Mouse (Mus musculus) megakaryocyte-erythroid progenitor cell, adult 5-6 weeks (primary cell): ENCODE results near the gene Ppard. TPM values are rescaled to one million over a fixed set of nuclear protein-coding genes. Genes with fewer than 3 reads are reported as not detected.
"Not testable (repeated sequence)": the region's sequence is repeated elsewhere in the genome, so short reads cannot be mapped to it uniquely, and the experiment has no call there.

ENCODE experiments used
- ATAC-seq: replicated peaks from 2 replicates; pipeline ENCODE4 v1.8.0; 2016; ENCODE audit warnings: mild to moderate bottlenecking, inconsistent platforms; ENCODE audit not compliant: severe bottlenecking, poor library complexity, low FRiP score, low TSS enrichment
- total RNA-seq, 2 experiments: library from RNA; stranded (forward) in 1 of 2; stranded (reverse) in 1 of 2; fragments of 200-1000, 215-1000 nt in 1 of 2; fragments of >200 nt in 1 of 2; fragmentation: Nextera tagmentation in 1 of 2; gene quantifications; 2 replicates each; pipeline ENCODE4 v1.2.3; 2014 to 2017

Ppard gene
- total RNA-seq, 2 experiments from 2014 or later, result 2.0 to 7.6 TPM

DNA sequence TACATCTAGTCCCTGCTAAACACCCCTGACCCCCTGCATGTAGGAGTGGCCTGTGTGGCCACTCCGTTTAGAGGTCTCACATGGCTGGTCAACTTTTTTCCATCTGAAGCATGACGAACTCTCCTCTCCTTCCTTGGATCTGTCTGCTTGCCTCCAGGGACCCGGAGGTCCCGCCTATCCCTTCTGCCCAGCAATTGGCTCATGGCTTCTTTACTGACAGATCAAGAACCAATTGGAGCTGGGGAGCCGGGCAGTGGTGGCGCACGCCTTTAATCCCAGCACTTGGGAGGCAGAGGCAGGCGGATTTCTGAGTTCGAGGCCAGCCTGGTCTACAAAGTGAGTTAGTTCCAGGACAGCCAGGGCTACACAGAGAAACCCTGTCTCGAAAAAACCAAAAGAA, 10.0 kb upstream of the Ppard start:
- not testable (repeated sequence) for ATAC-seq

DNA sequence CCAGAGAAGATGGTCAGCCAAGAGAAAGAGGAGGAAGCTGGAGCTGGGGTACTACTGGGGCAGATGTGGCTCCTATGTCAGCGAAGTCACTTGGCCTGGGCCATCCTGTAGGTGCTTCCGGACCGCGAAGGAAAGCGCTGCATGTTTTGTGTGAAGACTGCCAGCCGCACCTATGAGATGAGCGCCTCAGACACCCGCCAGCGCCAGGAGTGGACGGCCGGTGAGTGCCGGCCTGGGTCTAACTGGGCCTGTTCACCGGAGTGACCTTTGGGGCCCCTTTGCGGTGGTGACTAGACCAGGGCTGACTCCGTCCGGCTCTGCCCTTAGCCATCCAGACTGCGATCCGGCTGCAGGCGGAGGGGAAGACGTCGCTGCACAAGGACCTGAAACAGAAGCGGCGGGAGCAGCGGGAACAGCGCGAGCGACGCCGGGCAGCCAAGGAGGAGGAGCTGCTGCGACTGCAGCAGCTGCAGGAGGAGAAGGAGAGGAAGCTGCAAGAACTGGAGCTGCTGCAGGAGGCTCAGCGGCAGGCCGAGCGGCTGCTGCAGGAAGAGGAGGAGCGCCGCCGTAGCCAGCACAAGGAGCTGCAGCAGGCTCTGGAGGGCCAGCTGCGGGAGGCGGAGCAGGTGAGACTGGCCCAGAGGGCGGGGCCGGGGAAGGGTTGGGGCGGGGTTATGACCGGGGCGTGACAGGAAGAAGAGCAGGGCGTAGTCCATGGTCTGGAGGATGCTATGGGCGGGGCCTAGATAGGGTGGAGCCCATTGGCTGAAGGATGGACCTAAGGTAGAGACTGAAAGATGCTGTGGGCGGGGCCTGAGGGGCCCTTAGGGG, 8.7 kb upstream of the Ppard start:
- peak; percentile 86 for ATAC-seq

- ATAC-seq, result no peak
Observed at GRCm38 (mm10) chr17:28224615-28225014, 7.9 kb upstream of the Ppard start.

DNA sequence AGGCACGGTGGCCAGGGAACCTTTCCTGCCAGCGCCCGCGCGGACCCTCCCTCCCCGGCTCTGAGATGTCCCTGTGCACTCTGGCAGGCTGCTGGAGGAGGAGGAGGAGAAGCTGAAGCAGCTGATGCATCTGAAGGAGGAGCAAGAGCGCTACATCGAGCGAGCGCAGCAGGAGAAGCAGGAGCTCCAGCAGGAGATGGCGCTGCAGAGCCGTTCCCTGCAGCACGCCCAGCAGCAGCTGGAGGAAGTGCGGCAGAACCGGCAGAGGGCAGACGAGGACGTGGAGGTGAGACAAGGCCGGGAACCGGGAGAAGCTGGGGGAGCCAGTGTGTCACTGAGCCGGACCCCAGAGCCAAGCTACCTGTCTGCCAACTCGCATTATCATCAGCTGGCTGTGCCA, 6.5 kb upstream of the Ppard start:
- ATAC-seq, result peak; percentile 84

- ATAC-seq, result no peak
Observed at GRCm38 (mm10) chr17:28230486-28230885, 2.0 kb upstream of the Ppard start.

- ATAC-seq, result no peak
Observed at GRCm38 (mm10) chr17:28231026-28231736, 1.3 kb upstream of the Ppard start.

- no peak for ATAC-seq
Observed at GRCm38 (mm10) chr17:28233091-28233731, 711 bp downstream of the Ppard start.

DNA sequence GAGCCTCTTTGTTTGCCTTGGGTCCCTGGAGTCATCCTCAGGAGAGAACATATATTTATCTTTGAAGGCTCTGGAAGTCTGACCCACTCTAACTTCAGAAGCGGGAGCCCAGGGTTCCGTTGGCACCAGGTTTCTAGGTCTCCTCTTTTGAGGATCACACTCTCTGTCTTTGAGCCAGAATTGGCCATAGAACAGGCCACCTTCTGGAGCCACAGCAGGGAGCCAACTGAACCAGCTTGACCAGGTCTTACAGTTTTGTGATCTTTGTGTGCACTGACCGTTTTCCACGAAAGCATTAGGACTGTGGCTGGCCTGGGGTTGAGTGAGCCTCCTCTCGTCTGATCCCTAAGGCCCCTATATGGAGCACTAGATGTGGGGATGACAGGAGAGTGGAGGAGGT, 2.1 kb downstream of the Ppard start:
- no peak for ATAC-seq

- ATAC-seq, result no peak
Observed at GRCm38 (mm10) chr17:28235982-28236635, 3.6 kb downstream of the Ppard start.

- no peak for ATAC-seq
Observed at GRCm38 (mm10) chr17:28236636-28237015, 4.1 kb downstream of the Ppard start.

DNA sequence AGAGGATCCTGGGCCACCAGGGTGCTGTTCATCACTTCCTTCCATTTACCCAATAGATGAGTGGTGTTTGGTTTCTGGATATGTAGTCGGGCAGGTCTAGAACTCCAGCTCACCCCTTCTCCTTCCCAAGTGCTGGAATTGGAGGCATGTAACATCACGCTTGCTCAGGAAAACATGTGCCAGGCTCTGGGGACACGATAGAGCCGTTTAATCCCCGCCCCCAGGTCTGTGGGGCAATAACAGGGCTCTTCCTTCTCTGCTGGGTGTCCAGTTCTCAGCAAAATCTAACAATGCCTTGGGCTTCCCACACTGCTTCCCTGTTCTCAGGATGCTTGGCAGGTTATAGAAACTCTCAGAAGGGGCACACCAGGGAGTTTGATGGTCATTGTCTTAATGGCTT, 4.9 kb downstream of the Ppard start:
- ATAC-seq, result no peak

GRCm38 (mm10) chr17:28237874-28238273, 5.4 kb downstream of the Ppard start:
- ATAC-seq, result 0 out of 2 replicates have a peak, but pooled peaks have one; percentile 20

GRCm38 (mm10) chr17:28240846-28241245, 8.3 kb downstream of the Ppard start:
- no peak for ATAC-seq

- ATAC-seq, result no peak
Observed at GRCm38 (mm10) chr17:28242296-28242695, 9.8 kb downstream of the Ppard start.

GRCm38 (mm10) chr17:28244214-28244613, 11.7 kb downstream of the Ppard start:
- no peak for ATAC-seq

DNA sequence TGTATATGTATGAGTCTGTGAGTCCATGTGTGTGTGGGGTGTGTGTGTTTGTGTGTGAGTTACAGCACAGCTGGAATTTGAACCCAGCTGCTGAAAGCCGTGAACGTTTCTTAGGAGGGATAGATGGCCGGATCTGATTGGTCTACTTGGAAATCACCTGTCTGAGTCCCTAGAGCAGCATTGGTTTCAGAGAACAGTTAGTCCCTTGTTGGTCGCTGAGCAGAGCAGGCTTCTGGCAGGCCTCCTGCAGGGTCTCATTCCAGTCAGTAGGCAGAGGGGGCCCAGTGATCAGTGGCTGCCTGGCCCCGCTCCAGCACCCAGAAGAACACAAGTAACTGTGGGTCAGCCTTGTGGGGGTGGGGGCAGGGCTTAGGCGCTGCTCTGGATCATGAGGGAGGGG, 12.2 kb downstream of the Ppard start:
- ATAC-seq, result no peak

DNA sequence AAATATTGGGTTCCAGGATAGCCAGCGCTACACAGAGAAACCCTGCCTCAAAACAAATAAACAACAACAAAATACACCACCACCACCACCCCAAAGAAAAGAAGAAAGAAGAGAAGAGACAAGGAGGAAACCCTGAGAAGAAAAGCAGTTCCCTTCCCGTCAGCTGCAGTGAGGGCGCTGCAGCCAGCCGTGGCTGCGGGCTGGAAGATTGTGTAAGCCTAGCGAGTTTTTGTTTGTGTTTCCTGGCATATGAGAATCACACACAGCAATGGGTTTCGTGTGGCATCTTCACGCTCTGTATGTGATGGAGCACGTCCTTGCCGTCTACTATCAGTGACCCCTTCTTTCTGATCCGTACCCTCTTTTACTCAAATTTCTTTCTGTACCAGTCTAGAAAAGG, 14.1 kb downstream of the Ppard start:
- ATAC-seq, result no peak

DNA sequence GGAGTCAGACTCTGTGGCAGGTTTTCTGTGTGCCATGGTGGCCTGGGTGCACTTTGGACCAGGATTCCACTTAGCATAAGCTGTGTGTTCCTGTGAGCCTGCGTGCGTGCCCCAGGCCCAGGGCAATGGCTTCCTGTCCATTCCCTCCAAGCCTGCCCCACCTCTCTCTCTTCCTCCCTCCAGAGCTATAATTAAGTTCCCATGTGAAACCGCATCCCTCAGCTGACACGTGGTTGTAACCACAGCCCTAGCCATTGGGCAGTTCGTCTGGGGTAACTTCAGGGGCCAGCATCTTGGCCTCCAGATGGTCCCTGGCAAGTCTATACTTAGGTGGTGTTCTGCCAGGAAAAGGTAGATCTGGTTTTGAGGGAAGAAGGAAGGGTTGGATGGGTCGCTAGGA, 15.1 kb downstream of the Ppard start:
- no peak for ATAC-seq

DNA sequence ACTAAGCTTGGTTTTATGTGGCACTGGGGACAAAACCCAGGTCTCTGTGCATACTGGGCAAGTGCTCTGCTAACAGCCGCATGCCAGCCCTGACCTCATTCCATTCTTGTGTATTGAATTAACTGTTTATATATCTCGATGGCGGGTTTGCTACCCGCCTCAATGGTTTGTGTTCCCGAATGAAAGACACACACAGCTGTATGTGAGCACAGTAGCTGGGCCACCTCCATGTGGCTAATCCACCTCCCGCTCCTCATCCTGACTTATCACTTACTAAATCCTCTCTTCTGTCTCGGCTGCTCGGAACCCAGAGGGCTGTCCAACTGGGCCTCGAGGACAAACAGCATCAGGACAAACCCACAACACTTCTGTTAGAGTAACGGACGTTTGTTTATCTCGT, 16.6 kb downstream of the Ppard start:
- no peak for ATAC-seq
